Mouse (Mus musculus) urinary bladder, adult 2 months (tissue): Measurements from ENCODE around the gene Dvl2. TPM values are rescaled to one million over a fixed set of nuclear protein-coding genes. Genes with fewer than 3 reads are reported as not detected.
"Not testable (repeated sequence)": the region's sequence is repeated elsewhere in the genome, so short reads cannot be mapped to it uniquely, and the experiment has no call there.

Experiments used
- DNase-seq: peaks from one replicate; pipeline ENCODE4 v3.0.0; 2022; ENCODE audit warnings: low spot score
- polyA plus RNA-seq: library from polyadenylated mRNA; depleted of rRNA; stranded (reverse); fragments of >200 nt; gene quantifications from 2 replicates; pipeline ENCODE4 v1.2.3, GENCODE M21; 2012; rRNA removed

The Dvl2 gene
- 11.9 and 16.7 TPM in 2 replicates for polyA plus RNA-seq

GRCm38 (mm10) chr11:70000396-70000898, at the start of gene Dvl2:
Gene Dvl2 (plus strand): TSS chr11:70000595.
- peak; percentile 74 for DNase-seq

GRCm38 (mm10) chr11:69950807-69951459, 49.5 kb upstream of the Dvl2 start:
- no peak for DNase-seq

GRCm38 (mm10) chr11:69952274-69952673, 48.1 kb upstream of the Dvl2 start:
- no peak for DNase-seq

- no peak for DNase-seq
These were observed 47.0 kb upstream of the Dvl2 start for GRCm38 (mm10) chr11:69953267-69953915.

- not testable (repeated sequence) for DNase-seq
These were observed 44.8 kb upstream of the Dvl2 start for GRCm38 (mm10) chr11:69955618-69956017.

- DNase-seq: no peak
These were observed 44.2 kb upstream of the Dvl2 start for GRCm38 (mm10) chr11:69956218-69956617.

- DNase-seq: no peak
These were observed 39.8 kb upstream of the Dvl2 start for GRCm38 (mm10) chr11:69960616-69961015.

- no peak for DNase-seq
These were observed 38.6 kb upstream of the Dvl2 start for GRCm38 (mm10) chr11:69961841-69962240.

- no peak for DNase-seq
These were observed 35.6 kb upstream of the Dvl2 start, which contains the start of gene Cldn7 for GRCm38 (mm10) chr11:69964650-69965270. Gene Cldn7 (plus strand): TSS chr11:69964779.

- DNase-seq: peak; percentile 65
These were observed 35.0 kb upstream of the Dvl2 start for GRCm38 (mm10) chr11:69965271-69966005.

GRCm38 (mm10) chr11:69966006-69966859, 34.2 kb upstream of the Dvl2 start:
- no peak for DNase-seq

GRCm38 (mm10) chr11:69966860-69967517, 33.4 kb upstream of the Dvl2 start:
- no peak for DNase-seq

GRCm38 (mm10) chr11:69968793-69969192, 31.6 kb upstream of the Dvl2 start:
- DNase-seq: no peak

GRCm38 (mm10) chr11:69970222-69970621, 30.2 kb upstream of the Dvl2 start:
- no peak for DNase-seq

- no peak for DNase-seq
These were observed 29.6 kb upstream of the Dvl2 start for GRCm38 (mm10) chr11:69970775-69971174.

GRCm38 (mm10) chr11:69974907-69975306, 25.5 kb upstream of the Dvl2 start:
- no peak for DNase-seq

- no peak for DNase-seq
These were observed 24.1 kb upstream of the Dvl2 start for GRCm38 (mm10) chr11:69976271-69976670.

GRCm38 (mm10) chr11:69979827-69980195, 20.6 kb upstream of the Dvl2 start:
- DNase-seq: no peak

GRCm38 (mm10) chr11:69980196-69981140, 19.9 kb upstream of the Dvl2 start:
- peak; percentile 94 for DNase-seq
